Mouse (Mus musculus): ENCODE data around the gene Irgq.
"Not testable (repeated sequence)": the region's sequence is repeated elsewhere in the genome, so short reads cannot be mapped to it uniquely, and the experiment has no call there.

The Irgq gene

GRCm38 (mm10) chr7:24530062-24530931 lies at the start of gene Irgq:
Gene Irgq (plus strand): TSS chr7:24530689.
- DNase-seq: peak; percentile 99

- DNase-seq: no peak
These were observed 49.5 kb upstream of the Irgq start for GRCm38 (mm10) chr7:24480986-24481473.

DNA sequence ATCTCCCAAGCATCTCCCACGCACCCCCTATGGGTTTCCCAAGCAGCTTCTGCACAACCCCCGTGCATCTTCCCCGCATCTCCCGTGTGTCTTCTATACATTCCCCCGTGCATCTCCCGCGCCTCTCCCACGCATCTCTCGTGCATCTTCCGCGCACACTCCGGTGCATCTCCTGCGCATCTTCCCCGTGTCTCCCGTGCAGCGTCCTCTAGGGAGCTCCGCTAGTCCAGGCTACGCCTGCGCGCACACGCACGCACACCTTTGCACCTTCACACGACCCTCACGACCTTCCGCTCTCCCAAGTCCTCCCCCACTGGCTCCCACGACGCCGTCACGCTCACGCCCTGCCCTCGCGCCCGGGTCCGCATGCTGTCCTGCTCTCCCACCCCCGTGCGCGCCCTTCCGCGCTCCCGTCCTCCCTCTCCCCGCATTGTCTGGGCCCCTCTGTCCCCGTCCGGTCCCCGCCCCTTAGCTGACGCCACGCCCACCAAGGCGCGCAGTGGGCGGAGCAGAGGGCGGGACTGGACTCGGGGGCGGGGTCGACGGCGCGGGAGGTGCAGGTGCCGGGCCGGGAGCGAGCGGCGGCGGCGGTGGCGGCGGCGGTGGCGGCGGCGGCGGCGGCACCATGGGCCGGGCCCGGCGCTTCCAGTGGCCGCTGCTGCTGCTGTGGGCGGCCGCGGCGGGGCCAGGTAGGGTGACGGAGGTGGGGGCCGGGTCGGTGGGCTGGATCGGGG lies 48.8 kb upstream of the Irgq start, which contains the start of gene Cadm4:
Gene Cadm4, plus strand, starts transcription at position 550 of the 734 bp plus-strand sequence.
- DNase-seq: peak; percentile 91

- DNase-seq: no peak
These were observed 48.1 kb upstream of the Irgq start for GRCm38 (mm10) chr7:24482208-24483020.

GRCm38 (mm10) chr7:24483291-24483690 lies 47.2 kb upstream of the Irgq start:
- not testable (repeated sequence) for DNase-seq

- DNase-seq: no peak
These were observed 45.0 kb upstream of the Irgq start for GRCm38 (mm10) chr7:24485481-24485880.

GRCm38 (mm10) chr7:24486654-24487130 lies 43.8 kb upstream of the Irgq start:
- DNase-seq: peak; percentile 35

- no peak for DNase-seq
These were observed 43.1 kb upstream of the Irgq start for GRCm38 (mm10) chr7:24487403-24487802.

GRCm38 (mm10) chr7:24488303-24488702 lies 42.2 kb upstream of the Irgq start:
- no peak for DNase-seq

GRCm38 (mm10) chr7:24499856-24500577 lies 30.5 kb upstream of the Irgq start:
- peak; percentile 62 for DNase-seq

DNA sequence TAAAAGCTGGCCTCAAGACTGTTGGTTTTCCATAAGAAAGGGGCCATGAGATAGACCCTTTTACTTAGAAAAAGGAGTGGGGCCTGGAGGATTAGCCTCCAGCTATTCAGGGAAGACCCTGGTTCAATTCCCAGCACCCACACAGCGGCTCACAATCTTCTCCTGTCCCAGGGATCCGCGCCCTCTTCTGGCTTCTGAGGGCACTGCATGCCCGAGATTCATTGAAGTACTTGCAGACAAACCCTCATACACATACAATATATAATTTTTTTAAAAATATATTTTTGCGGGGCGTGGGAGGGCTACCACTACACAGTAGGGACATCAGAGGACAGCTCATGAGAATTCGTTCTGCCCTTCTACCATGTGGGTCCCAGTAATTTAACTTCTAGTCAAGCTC lies 29.6 kb upstream of the Irgq start:
- peak; percentile 52 for DNase-seq

DNA sequence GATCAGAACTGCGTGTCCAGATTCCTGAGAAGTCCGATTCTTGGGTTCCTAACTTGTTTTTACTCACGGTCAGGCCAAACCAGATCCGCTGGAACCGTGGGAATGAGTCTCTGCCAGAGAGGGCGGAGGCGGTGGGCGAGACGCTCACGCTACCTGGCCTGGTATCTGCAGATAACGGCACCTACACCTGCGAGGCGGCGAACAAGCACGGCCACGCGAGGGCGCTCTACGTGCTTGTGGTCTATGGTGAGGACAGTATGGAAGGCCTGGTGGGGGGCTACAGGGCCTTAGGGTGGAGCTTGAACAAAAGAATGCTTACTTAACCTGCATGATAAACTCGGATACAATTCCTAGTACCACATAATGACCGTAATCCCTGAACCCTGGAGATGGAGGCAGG lies 29.0 kb upstream of the Irgq start:
- peak; percentile 51 for DNase-seq

- no peak for DNase-seq
These were observed 26.5 kb upstream of the Irgq start for GRCm38 (mm10) chr7:24504004-24504403.

DNA sequence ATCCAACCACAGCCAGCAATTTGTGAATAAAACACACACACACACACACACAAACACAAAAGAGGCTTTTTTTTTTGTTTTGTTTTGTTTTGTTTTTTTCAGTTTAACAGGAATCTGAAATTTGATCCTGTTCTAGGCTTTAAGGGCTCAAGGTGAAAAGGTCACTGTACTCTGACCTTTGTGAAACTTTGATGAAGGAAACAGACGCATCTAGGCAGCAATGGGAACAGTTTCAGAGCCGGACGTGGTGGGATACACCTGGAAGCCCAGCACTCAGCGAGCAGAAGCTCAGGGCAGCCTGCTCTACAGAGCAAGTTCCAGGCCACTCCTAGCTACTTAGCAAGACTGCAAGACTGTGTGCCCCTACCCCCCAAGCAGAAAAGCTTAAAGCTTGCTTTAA lies 25.6 kb upstream of the Irgq start:
- no peak for DNase-seq

DNA sequence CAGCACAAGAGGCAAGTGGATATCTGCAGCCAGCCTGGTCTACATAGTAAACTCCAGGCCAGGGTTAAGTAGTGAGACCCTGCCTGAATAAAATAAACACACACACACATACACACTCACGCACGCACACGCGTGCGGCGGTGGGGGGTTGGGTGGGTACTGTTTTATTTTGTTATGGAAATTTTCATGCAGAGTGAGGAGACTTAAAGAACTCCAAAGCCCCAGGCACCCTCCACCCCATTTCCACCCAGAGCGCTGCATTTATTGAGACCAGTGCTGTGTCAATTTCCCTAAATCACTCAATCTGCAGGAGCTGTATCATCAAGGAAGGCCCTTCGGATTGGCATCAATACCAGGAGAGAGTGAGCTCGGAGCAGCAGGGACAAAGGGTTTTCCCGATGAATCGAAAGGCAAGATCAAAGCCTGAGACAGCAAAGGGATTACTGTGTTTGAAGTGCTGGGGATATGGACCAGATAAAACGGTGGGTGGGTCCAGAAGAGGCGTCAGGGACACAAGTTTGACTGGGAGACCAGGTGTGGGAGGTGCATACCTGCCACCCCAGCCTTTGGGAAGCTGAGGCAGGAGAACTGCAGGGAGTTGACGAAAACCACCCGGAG lies 24.9 kb upstream of the Irgq start:
- no peak for DNase-seq

- DNase-seq: no peak
These were observed 24.4 kb upstream of the Irgq start for GRCm38 (mm10) chr7:24506065-24506459.

DNA sequence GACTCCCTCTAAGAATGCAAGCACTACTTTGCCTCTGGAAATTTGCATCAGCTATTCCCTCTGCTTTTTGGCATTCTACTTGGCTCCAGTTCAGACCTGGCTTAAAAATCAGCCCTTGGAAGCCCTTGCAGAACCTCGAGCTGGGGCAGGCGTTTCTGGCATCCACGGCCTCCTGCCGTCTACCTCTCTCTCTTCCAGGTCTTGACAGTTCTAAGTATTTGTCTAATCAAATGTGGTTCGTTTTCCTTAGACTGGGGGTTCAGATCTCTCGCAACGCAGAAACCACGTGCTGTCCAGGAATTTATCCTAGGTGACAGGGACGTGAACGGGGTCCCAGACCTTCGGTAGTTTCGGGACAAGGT lies 24.0 kb upstream of the Irgq start:
- peak; percentile 55 for DNase-seq

GRCm38 (mm10) chr7:24506838-24507725 lies 23.4 kb upstream of the Irgq start, which contains the start of gene Zfp428:
Gene Zfp428 (plus strand): TSS chr7:24507006.
- DNase-seq: peak; percentile 95

DNA sequence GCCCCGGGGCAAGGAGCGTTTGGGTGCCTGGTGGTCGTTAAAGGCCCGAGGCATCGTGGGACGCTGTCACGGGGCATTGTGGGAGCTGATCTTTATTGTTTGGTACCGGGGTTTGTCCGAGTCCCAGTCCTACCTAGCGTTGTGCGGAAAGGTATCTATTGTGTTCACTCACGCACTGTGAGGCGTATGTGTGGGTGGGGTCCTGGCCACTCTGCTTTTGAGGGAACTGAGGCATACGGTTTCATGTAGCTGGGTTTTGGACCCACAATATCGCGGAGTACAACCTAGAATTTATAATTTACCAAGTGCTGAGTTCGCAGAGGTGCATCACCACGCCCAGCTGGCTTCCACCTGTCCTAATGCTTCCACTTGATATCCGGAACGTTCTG lies 22.8 kb upstream of the Irgq start:
- DNase-seq: no peak

GRCm38 (mm10) chr7:24512355-24512754 lies 18.1 kb upstream of the Irgq start, which contains the start of gene AC161166.1:
Gene AC161166.1 (minus strand): TSS chr7:24512455.
- no peak for DNase-seq

Measured in kidney, postnatal 10 days (tissue).